Mouse (Mus musculus): ENCODE measurements around the gene Sptssb.

GRCm38 (mm10) chr3:69877538-69877937, 17.8 kb upstream of the Sptssb start:
- no peak for TF ChIP-seq CTCF (IDR thresholded peaks at IDR 0.05; ENCODE audit: extremely low read depth, insufficient read depth, insufficient read length, insufficient replicate concordance)
- TF ChIP-seq POLR2A (IDR thresholded peaks at IDR 0.05; ENCODE audit: low read depth, low read length): no peak
